Mouse (Mus musculus) heart, embryonic 14.5 days (tissue): Measurements from ENCODE around the gene Tpr. TPM values are rescaled to one million over a fixed set of nuclear protein-coding genes. Genes with fewer than 3 reads are reported as not detected.

Experiments used
- ATAC-seq: fragments of 200-750 bp; cut with Nextera tagmentation; 2 replicates; pipeline ENCODE4 v1.8.0; 2017; ENCODE audit warnings: low read depth, moderate TSS enrichment; ENCODE audit not compliant: insufficient number of reproducible peaks, insufficient read depth, low FRiP score
- H3K27ac ChIP-seq, 2 experiments: fragments of 200-500 bp in 1 of 2; fragments of 300-500 bp in 1 of 2; sonication (generic) in 1 of 2; replicated peaks in 1 of 2; 2 replicates each; pipeline ENCODE4 v1.5.1; 2012 to 2014; ENCODE audit warnings: low read depth in 2 of 2, low read length in 2 of 2, control low read depth in 1 of 2, mild to moderate bottlenecking in 1 of 2, mixed read lengths in 1 of 2; ENCODE audit not compliant: control insufficient read depth in 1 of 2, insufficient read depth in 1 of 2
- H3K27me3 ChIP-seq: fragments of 300-500 bp; sonication (generic); 2 replicates; pipeline ENCODE4 v1.6.1; 2014; ENCODE audit warnings: mild to moderate bottlenecking, low read length, control low read depth; ENCODE audit not compliant: control insufficient read depth, insufficient read depth
- H3K36me3 ChIP-seq: fragments of 300-500 bp; sonication (generic); 2 replicates; pipeline ENCODE4 v1.6.1; 2014; ENCODE audit warnings: mild to moderate bottlenecking, control low read depth, low read length, mixed read lengths; ENCODE audit not compliant: control insufficient read depth, insufficient read depth
- H3K4me1 ChIP-seq, 2 experiments: fragments of 200-500 bp in 1 of 2; fragments of 300-500 bp in 1 of 2; sonication (generic) in 1 of 2; 2 replicates each; pipeline ENCODE4 v1.6.1; 2012 to 2014; ENCODE audit warnings: low read length in 2 of 2, control low read depth in 1 of 2, mixed read lengths in 1 of 2; ENCODE audit not compliant: control insufficient read depth in 2 of 2, insufficient read depth in 2 of 2
- H3K4me2 ChIP-seq: fragments of 300-500 bp; sonication (generic); 2 replicates; pipeline ENCODE4 v1.6.1; 2014; ENCODE audit warnings: mild to moderate bottlenecking, low read length
- H3K4me3 ChIP-seq, 2 experiments: fragments of 200-500 bp in 1 of 2; fragments of 300-500 bp in 1 of 2; sonication (generic) in 1 of 2; 2 replicates each; pipeline ENCODE4 v1.5.1; 2012 to 2014; ENCODE audit warnings: low read length in 2 of 2, mild to moderate bottlenecking in 2 of 2, control low read depth in 1 of 2, low read depth in 1 of 2, moderate library complexity in 1 of 2; ENCODE audit not compliant: control insufficient read depth in 1 of 2, insufficient read depth in 1 of 2
- H3K9ac ChIP-seq: fragments of 300-500 bp; sonication (generic); 2 replicates; pipeline ENCODE4 v1.6.1; 2014; ENCODE audit warnings: mild to moderate bottlenecking, low read length
- H3K9me3 ChIP-seq: fragments of 300-500 bp; sonication (generic); 2 replicates; pipeline ENCODE4 v1.6.1; 2016; ENCODE audit warnings: low read length, control low read depth; ENCODE audit not compliant: control insufficient read depth
- WGBS: fragments of 180-500 bp; shearing (Covaris S2); extraction: QIAGEN DNeasy Blood & Tissue Kit; methylation state at CpG from one replicate; pipeline ENCODE4 v1.1.7; 2014; 5-methylcytosine and 5-hydroxymethylcytosine counted together
- polyA plus RNA-seq: library from polyadenylated mRNA; unstranded; fragments of >200 nt; fragmentation: Nextera tagmentation; extraction: Ambion mirVana; gene quantifications from 2 replicates; pipeline ENCODE4 v1.2.1, GENCODE M21; 2014

The Tpr gene
- polyA plus RNA-seq = 133 and 134 TPM in 2 replicates

GRCm38 (mm10) chr1:150392638-150393487, at the start of gene Tpr, which contains the start of gene Odr4:
Gene Tpr, plus strand, starts transcription at chr1:150392838.
Gene Odr4, minus strand, starts transcription at chr1:150393080.
- Histone ChIP-seq H3K36me3 (peaks cover 49% of the 10 kb centered on the region), H3K4me2 (peak within 1 kb of the TSS; percentile 80), H3K9me3 (no peaks in the 10 kb centered on the region), H3K4me1 (peaks cover 0 to 8% of the 10 kb centered on the region in 2 experiments; a peak in 3 of 4 replicates), H3K27me3 (no peaks in the 10 kb centered on the region), H3K4me3 (peak within 1 kb of the TSS; percentile 78 to 95), H3K27ac (peak within 1 kb of the TSS; percentile 96 to 97), H3K9ac (peak within 1 kb of the TSS; percentile 92)
- ATAC-seq = peak; percentile 97
- under 1% methylated on average over 71 of the region's 76 CpGs for WGBS

- Histone ChIP-seq H3K9ac (no peak overlapping the region), H3K36me3 (peaks cover 39% of the 10 kb centered on the region), H3K9me3 (no peaks in the 10 kb centered on the region), H3K4me2 (no peak overlapping the region), H3K4me1 (no peaks in the 10 kb centered on the region), H3K27me3 (no peaks in the 10 kb centered on the region), H3K4me3 (no peak overlapping the region), H3K27ac (no peak overlapping the region)
- 68% methylated on average over 1 of the region's 1 CpGs for WGBS
- ATAC-seq = no peak
Observed at GRCm38 (mm10) chr1:150360864-150361263, 31.8 kb upstream of the Tpr start.

GRCm38 (mm10) chr1:150372895-150373294, 19.7 kb upstream of the Tpr start:
- H3K9me3 ChIP-seq = no peaks in the 10 kb centered on the region
- no peaks in the 10 kb centered on the region for H3K27me3 ChIP-seq
- H3K27ac ChIP-seq = no peak overlapping the region
- H3K4me1 ChIP-seq = no peaks in the 10 kb centered on the region
- no peak overlapping the region for H3K4me2 ChIP-seq
- H3K9ac ChIP-seq = no peak overlapping the region
- no peak overlapping the region for H3K4me3 ChIP-seq
- no peak for ATAC-seq
- WGBS = 73% methylated on average over 3 of the region's 3 CpGs
- peaks cover 47% of the 10 kb centered on the region for H3K36me3 ChIP-seq

- no peak overlapping the region for H3K4me2 ChIP-seq
- no peak overlapping the region for H3K4me3 ChIP-seq
- no peaks in the 10 kb centered on the region for H3K4me1 ChIP-seq
- H3K36me3 ChIP-seq = peaks cover 53% of the 10 kb centered on the region
- WGBS = 91% methylated on average over 2 of the region's 2 CpGs
- H3K27ac ChIP-seq = no peak overlapping the region
- no peak overlapping the region for H3K9ac ChIP-seq
- no peak for ATAC-seq
- no peaks in the 10 kb centered on the region for H3K9me3 ChIP-seq
- H3K27me3 ChIP-seq = no peaks in the 10 kb centered on the region
Observed at GRCm38 (mm10) chr1:150374247-150374646, 18.4 kb upstream of the Tpr start.

GRCm38 (mm10) chr1:150384138-150384537, 8.5 kb upstream of the Tpr start:
- no peak overlapping the region for H3K4me2 ChIP-seq
- no peak overlapping the region for H3K27ac ChIP-seq
- H3K9me3 ChIP-seq = no peaks in the 10 kb centered on the region
- no peak overlapping the region for H3K9ac ChIP-seq
- no peaks in the 10 kb centered on the region for H3K27me3 ChIP-seq
- H3K36me3 ChIP-seq = peaks cover 82% of the 10 kb centered on the region
- no peak overlapping the region for H3K4me3 ChIP-seq
- ATAC-seq = no peak
- WGBS = 93% methylated on average over 4 of the region's 4 CpGs
- H3K4me1 ChIP-seq = no peaks in the 10 kb centered on the region

GRCm38 (mm10) chr1:150387572-150387971, 5.1 kb upstream of the Tpr start:
- ATAC-seq = no peak
- Histone ChIP-seq H3K27ac (no peak overlapping the region), H3K4me2 (no peak overlapping the region), H3K36me3 (peaks cover 71% of the 10 kb centered on the region), H3K4me1 (peaks cover 0 to 4% of the 10 kb centered on the region in 2 experiments; a peak in 2 of 4 replicates), H3K9ac (no peak overlapping the region), H3K9me3 (no peaks in the 10 kb centered on the region), H3K4me3 (no peak overlapping the region), H3K27me3 (no peaks in the 10 kb centered on the region)
- WGBS = 95% methylated on average over 9 of the region's 9 CpGs

GRCm38 (mm10) chr1:150389390-150390129, 3.1 kb upstream of the Tpr start:
- H3K36me3 ChIP-seq = peaks cover 55% of the 10 kb centered on the region
- ATAC-seq = no peak

More at GRCm38 (mm10) chr1:150389390-150390129, 3.1 kb upstream of the Tpr start:
- Histone ChIP-seq H3K4me2 (no peak overlapping the region), H3K9me3 (no peaks in the 10 kb centered on the region), H3K4me1 (peaks cover 0 to 4% of the 10 kb centered on the region in 2 experiments; a peak in 2 of 4 replicates), H3K27ac (no peak overlapping the region), H3K27me3 (no peaks in the 10 kb centered on the region), H3K9ac (no peak overlapping the region), H3K4me3 (no peak overlapping the region)
- 87% methylated on average over 6 of the region's 6 CpGs for WGBS
